Mouse (Mus musculus) monocyte, adult 5-6 weeks (primary cell): ENCODE results near the gene Zbtb32. TPM values are rescaled to one million over a fixed set of nuclear protein-coding genes. Genes with fewer than 3 reads are reported as not detected.
A peak's percentile ranks its signal among the peaks of the same experiment; 100 is the strongest.

Experiments used
- ATAC-seq: fragments of 153-309, 156-312 bp; replicated peaks from 2 replicates; pipeline ENCODE4 v1.8.0; 2017; ENCODE audit warnings: mild to moderate bottlenecking; ENCODE audit not compliant: low TSS enrichment, insufficient number of reproducible peaks, severe bottlenecking, poor library complexity, low FRiP score
- total RNA-seq: library from RNA; stranded (forward); fragments of 200-1000, 200-491, 200-594 nt; gene quantifications from 3 replicates; pipeline ENCODE4 v1.2.3, GENCODE M21; 2017

The Zbtb32 gene
- total RNA-seq, 1 experiment from 2014 or later: 30.5 TPM

DNA sequence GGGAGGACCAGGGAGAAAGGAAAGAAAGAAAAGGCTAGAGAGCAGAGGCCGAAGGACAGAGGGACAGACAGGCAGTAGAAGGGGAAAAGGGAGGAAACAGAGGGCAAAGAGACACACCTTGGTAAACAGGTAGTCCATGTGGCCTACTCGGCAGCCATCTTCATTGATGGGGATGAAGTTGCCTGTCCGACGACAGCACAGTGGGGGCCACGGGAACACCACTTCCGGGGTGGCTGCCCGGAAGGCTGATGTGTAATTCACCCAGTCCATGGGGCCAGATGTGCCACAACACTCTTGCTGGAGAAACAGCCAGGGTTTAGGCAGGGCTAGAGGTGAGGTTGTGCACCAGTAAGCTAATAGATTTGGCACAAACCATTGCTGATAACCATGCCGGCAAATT is 6.2 kb upstream of the Zbtb32 start:
- ATAC-seq: no peak

DNA sequence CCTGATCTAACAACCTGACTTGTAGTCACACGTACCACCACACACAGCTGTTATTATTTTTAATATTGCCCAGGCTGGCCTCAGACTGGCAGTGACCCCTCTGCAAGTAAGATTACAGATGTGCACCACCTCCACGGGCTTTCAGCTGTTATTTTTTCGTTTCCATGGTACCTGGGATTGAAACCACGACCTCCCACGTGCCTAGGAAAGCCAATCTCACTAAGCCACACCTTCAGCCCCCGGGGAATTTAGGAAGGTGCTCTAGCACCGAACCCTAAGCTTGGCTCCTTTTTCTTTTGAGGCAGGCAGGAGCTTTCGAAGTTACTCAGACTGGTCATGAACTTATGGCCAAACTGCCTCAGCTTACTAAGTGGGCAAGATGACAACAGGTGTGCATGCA is 5.7 kb upstream of the Zbtb32 start:
- ATAC-seq: no peak

DNA sequence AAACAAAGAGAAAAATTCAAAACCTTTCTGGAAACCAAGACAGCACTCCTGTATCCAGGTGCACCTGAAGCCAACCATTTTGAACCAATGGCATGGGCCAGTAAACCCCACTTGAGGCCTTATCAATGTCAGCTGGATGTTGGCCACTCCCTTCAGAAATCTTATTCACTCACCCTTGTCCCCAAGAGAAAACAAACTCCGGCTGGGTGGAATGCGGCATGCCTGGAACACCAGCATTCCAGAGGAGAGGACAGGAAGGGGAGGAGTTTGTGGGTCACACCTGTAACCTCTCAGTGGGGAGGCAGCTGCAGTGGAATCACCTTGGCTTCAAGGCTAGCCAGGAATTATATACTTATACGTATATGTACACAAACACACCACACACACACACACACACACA is 3.9 kb upstream of the Zbtb32 start:
- no peak for ATAC-seq

DNA sequence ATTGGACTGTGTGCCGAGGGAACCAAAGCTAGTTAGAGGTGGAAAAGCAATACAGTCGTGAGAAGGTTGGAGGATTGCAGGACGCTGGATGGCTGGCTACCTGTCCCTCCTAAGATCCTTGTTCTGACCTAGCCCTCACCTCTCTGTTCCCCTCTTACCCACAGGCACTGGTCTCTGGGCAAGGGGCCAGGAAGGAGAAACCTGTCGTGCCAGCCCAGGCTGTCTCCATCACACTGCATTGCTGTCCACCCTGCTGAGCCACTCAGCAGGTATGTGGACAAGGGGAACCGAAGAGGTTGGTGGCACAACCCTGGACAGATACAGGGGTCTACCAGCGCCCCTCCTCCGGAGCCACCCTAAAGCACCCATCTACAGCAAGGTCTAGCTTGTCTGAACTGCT is 1.9 kb upstream of the Zbtb32 start:
- no peak for ATAC-seq

DNA sequence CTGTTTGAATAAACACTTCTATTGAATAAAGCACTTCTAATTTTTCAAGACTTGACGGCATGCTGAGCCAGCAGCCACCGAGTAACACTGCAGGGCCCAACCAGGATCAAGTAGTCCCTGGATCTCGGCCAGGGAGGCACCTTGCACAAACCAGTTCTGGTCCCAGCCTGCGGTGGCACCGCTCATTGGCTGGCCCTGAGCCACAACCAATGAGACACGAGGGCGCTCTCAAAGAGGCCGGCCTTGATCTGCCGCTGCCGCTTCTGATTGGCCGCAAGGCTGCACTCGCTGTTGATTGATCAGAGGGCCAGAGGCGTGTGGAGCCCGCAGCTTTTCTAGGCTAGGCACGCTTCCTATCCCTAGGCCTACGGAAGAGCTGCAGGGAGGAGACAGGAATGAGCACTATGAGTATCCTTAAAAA is 1.2 kb upstream of the Zbtb32 start:
- peak; percentile 93 for ATAC-seq

DNA sequence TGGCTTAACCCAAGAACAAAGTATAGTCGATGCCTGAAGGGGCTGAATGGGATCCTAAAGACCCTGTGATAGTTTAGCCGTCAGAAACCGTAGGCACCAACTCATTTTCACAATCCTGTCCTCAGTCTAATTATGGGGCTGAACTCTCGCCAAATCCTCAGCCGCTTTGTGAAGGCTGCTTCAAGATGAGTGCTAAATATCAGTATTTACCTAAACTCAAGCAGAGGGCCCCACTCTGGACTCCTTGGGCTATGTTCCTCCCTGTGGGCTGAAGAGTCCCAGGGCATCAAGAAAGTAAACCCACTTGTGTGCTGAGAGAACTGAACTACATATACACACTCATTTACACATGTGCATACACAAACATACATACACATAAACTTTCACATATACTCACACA is 1.9 kb downstream of the Zbtb32 start:
- no peak for ATAC-seq

DNA sequence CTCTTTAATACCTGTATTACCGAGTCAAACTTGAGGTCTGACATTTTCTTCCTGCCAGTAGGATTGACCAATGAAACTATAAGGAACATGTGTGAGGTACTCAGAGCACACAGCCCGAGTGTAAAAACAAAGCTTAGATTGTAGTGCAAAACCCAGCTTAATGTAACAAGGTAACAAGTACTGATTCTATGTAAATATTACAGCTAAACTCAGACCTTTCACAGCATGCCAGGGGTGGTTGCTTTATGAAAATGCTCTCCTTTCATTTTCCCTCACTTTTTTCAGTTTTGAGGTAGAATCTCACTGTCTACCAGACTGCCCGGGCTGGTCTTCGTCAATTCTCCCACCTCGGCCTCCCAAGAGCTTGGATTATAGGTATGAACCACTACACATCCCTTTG is 2.6 kb downstream of the Zbtb32 start:
- no peak for ATAC-seq

DNA sequence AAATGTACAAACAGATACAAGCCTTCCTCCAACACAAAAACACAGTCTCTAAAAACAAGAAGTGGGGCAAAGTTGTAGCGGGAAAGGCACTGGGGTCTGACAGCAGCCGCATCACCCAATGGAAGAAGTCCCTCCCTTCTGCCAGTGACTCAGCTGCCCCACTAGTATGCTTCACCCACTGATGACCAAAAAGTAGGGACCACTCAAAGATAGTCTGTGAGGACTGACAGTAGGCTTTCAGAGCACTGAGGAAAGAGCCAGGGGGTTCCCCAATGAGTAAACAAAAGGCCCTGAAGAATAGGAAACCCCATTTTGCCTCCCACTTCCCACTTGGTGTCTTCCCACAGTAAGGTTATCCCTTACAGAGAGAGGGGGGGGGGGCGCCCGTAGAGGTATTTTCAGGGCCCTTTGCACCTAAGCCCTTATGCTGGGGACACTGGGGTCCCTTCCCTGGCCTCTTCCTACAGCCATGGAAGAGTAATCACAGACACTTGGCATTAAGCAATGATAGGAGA is 4.1 kb downstream of the Zbtb32 start:
- ATAC-seq: no peak

DNA sequence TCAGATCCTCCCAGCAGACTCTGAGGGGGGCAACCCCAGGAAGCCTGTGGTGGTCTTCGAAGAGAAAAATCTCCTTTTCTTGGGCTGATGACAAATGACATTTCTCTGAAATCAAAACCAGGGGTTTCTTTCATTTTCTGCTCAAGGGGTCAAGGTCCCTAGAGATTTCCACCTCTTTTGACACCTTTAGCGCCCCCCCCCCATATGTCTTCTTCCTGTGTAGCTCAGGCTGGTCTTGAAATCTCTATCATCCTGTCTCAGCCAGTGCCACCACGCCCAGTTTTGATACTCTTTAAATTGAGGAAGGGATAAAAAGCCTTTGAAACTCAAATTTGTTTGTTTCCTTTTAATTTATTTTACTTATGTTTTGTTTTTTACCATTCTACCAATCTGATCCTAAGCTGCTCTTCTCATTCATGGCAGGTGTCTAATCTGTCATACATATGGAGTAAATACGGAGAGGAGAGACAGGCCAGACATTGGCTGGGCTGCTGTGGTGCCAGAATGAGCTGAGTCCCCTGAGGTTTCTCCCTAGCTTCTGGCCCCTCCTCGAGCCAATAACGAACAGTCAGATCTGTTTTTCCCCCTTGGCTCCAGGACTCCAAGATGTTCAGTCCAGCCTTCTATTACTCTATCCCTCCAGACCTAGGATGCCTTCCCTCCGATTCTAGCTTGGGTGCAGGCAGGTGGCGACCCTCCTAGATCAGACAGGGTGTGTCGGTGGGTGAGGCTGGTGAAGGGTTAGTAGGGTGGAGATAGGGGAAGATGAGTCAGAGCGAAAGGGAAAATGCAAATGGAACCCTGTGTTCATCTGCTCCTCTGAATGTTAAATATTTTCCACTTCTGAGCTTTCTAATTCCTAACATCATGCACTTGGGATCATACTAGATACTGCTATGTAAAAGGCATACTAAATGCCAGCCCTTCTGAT is 4.9 kb downstream of the Zbtb32 start:
- no peak for ATAC-seq

DNA sequence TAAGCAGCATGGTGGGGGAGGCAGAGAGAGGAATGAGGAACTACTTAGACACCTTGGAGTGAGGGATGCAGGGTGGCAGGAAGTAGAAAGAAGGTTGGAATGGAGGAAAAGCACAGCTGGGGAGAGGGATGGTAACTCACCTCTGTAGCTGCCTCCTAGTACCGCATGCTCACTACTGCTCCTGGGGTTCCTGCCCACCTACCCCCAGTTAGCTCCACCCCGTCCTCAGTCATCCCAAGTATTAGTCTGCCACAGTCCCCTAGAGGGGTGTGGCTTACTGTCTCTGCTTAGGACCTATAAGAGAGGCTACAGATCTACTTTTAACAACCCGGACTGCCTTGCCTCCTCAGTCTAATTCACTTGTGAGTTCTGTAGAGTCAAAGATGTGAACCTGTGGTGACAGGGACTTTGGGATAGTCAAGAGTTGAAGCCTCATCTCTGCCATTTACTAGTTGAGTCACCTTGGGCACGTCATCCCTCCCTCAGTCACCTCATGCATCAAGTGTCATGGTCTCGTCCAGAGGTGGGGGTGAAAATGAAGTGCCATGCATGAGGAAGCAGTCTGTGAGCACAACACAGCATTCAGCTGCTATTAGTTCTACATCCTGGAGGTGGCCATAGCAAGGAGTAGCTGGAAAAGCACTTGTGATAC is 5.8 kb downstream of the Zbtb32 start:
- ATAC-seq: no peak

DNA sequence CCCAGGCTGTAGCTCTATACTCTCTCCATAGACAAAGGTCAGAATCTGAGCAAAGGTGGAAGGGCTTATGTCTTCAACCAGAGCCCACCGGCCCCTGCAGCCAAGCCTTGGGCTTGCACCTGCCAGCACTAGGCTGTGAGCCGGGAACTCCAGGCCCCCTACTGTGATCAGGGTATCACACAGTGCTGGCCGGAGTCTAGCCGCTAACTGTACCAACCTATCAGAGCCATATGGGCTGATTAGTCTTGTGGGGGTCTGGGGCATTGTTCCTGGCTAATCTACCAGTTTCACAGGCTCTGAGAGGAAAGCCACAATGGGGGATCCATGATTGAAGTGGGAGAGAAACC is 7.1 kb downstream of the Zbtb32 start:
- no peak for ATAC-seq

DNA sequence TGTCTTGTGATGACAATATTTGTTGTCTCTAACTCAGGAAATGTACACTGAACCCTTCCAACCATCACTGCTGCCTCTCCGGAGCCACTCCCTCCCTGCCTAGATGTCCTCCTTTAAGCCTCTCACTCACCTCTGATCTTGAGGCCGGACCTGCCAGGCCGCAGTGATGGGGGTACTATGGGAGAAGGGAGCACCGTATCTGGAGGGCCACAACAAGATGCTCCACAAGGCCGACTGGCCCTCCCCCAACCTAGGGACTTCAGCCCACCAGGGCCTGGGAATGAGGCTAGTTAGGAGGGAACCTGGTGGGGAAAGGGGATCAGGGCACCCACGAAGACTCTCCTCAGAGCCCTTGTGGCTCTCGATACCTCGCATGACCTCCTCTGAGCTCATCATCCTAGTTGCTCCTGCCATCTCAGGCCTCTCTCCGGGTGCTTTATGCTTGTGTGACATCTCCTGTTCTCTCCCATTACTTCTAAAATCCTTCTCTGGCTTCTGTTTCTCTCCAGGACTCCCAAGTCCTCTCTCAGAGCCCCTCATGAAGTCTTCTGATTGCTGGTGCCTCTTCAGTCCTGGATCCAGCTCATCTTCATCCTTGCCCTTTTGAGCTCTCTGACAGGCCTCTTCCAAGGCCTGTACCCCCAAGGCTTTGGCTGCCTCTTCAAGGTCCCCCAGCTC is 7.6 kb downstream of the Zbtb32 start:
- no peak for ATAC-seq

DNA sequence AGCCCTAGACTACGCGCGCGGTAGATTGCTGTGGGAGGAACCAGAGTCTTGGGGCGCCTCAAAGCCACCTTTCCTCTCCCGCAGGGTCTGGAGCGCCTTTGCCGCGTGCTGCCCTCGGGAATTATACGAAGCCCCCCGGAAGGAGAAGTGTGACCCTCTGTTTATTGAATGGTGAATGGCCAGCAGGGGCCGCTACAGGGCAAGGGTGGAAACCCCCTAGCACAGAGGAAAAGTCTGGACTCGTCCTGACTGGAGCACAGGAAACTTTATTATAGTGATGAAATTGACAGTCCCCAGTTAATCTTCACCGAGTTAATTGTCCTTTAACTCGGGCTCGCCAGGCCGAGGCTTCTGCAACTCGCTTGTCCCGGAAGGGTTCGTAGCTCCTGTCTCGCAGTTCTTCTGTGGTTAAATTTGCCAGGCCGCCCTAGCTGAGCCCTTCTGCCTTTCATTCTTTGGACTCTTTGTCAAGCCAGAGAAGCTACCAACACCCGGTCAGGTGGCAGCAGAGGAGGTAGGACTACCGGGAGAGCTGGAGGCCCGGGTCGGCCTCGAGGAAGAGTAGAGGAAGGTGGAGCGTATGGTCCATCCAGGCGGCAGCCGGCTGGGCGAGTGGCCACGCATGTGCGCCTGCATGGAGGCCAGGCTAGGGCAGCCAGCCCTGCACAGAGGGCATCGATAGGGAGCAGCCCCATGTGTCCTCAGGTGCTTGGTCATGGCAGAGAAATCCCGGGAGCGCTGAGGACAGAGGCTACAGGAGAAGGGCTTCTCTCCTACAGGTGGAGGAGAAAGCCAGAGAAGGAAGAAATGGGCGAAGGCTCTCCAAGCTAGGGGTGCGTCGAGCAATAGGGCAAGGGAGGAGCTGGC is 9.0 kb downstream of the Zbtb32 start:
- peak; percentile 3 for ATAC-seq

DNA sequence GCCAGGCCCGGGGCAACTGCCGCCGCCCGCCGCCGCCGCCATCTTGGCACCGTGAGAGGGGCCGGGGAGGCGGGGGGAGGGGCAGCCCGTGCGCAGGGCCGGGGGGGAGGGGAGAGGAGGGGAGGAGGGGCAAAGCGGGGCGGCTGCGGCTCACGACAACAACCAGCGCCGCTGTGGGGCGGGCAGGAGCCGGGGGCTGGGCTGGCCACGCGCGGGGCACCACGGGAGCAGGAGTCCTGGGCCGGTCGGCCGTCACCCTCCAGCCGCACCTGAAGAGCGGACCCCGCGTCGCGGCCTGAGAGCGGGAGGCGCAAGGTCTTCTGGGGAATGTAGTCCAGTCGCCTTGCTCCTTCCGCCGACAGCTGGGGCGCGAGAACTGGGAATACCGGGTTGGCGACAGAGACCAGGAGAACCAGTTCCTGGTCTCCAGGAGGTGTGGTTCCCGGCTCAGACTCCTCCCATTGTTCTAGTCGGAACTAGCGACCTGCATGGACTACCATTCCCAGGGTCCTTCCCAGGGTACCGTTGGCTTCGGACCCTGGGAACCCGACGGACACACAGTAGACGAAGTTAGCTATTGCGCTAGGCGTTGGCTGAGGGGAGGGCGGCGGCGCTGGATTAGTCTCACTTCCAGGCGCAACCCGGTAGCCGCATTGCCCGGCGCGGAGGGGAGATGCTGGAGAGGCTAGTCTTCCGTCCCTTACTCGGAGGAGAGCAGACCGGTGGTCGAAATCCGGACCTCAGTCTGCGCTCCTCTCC is 9.9 kb downstream of the Zbtb32 start, which contains the start of gene Kmt2b:
Kmt2b (minus strand) TSS at position 51 of the 759 bp plus-strand sequence.
- ATAC-seq: peak; percentile 73

DNA sequence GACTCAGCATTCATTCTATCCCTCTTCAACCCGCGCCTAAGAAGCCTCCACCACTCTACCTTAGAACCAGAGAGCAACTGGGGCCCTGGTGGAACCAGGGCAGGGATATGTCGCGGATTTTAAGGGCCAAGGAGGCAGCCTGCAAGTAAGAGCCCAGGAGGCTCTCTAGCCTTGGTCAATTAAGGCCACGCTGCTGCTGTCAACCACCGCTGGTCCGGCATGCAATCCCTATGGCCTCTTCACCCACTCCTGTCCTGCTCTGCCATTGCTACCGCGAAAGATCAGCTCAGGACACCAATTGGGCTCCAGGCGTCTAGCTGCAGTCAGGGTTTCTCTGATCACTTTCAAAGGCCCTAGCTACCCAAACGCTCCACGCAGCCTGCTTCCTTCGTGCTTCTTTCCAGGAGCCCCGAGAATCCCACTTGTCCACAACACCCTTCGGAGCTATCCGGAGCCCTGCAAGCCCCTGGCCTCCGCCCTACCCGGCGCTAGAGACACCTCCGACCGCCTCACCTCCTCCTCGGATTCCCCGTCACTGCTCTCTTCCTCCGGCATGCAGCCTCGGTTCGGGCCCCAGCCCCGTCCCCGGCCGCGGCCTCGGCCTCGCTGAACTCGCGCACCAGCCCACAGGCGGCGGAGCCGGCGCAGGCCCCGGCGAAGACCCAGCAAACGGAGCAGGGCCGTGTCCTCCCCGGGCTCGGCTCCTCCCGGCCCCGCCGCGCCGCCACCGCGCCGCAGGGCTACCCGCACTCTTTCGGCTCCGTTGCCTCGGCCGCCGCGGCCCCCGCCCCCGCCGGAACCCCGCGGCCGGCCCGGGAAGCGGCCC is 10.7 kb downstream of the Zbtb32 start:
- ATAC-seq: no peak

DNA sequence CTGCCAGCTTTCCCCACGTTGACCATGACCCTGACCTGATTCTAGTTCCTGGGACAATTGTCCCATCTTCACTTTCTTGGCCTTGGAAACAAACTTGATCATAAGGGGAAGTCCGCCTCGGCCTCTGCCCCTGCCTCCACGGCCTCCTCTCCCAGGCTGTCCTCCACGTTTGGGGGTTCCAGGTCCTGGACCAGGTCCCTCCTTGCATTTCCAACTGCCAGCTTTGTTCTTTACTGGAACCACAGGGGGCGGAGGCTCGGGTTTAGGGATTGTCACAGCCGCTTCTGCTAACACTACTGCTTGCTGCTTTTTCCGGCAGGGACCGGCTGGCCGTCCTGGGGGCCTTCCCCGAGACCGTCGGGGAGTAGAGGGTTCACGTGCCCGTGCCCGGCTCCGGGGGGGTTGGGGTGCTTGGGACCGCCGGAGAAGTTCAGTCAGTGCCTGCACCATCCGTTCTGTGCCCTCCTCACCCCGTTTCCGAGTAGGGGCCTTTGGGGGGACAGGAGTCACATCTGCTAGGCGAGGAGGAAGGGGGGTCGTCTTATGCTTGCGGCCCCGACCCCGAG is 12.2 kb downstream of the Zbtb32 start:
- ATAC-seq: no peak

DNA sequence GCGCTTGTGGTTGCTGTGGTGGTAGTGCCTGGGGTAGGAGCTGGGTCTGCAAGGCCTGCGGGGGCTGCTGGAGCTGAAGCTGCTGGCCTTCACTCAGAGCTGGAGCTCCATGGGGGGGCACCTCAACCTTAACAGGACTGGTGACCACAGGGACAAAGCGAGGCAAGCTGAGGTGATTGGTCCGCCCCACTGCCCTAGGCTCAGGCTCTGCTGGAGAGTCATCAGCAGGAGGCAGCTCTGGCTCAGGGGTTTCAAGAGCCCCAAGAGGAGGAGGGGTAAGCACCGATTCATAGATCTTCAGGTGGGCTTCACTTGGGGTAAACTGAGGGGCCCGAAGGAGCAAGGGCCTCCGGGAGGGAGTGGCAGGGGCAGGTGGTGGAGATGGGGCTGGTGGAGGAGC is 13.5 kb downstream of the Zbtb32 start:
- ATAC-seq: no peak
